In the genomic region with DNA sequence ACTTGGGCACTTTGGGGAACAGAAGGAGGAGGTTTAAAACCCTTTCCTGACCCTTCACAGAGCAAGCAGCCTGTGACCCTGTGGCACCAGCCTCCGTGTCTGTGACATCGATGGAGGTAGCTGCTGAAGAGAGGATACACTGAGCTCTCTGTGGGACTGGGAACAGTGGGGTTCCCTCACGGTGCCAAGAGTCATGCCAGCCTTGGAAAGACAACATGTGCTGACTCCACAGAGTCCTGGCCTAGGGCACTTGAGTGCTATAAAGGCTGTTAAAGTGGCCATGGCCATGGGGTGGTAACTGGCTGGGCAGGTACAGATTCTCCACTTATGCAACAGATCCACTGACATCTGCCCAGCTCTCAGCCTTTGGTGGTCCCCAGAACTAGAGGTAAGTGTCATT, we compare ENCODE assay signal across 21 mouse cellular contexts. TPM values are rescaled to one million over a fixed set of nuclear protein-coding genes. Genes with fewer than 3 reads are reported as not detected.
A peak's percentile ranks its signal among the peaks of the same experiment; 100 is the strongest.
DNase-seq lines count a peak whose midpoint lies in the region; ATAC-seq lines count a peak whose summit lies in the region.
"Had no signal": no experiment of that assay in that cellular context is flagged by ENCODE, and none has a peak within 500 bp of the region (broad histone marks: within the 10 kb centered on the region; RNA-seq: fewer than 3 reads in every experiment).

No protein-coding gene starts in this region.

- DNase-seq in hindbrain, embryonic 10.5 days (ENCODE audit: low spot score), result no peak
- no peak for DNase-seq in hindbrain, embryonic 11.5 days (ENCODE audit: low spot score)
- DNase-seq in cerebellum, adult 11 months, result peak; percentile 65
- DNase-seq in cerebellum, adult 8-10 months, result peak; percentile 67
- DNase-seq in cerebellum, postnatal 14 days, result peak; percentile 73 to 89
- DNase-seq in adrenal gland, postnatal 14 days, result no peak
- no peak for DNase-seq in thymus, postnatal 36 days
- DNase-seq: adrenal gland, postnatal 25 days; gastrocnemius, postnatal 10 days; heart, adult 18-20 months; heart, postnatal 10 days; heart, postnatal 4 days; kidney, adult 18-20 months had no signal

- H3K36me3 ChIP-seq in hindbrain, embryonic 10.5 days, result no peaks in the 10 kb centered on the region
- no peaks in the 10 kb centered on the region for H3K36me3 ChIP-seq in hindbrain, embryonic 11.5 days (ENCODE audit: control insufficient read depth, insufficient read depth, low read length)
- H3K36me3 ChIP-seq: embryonic facial prominence, embryonic 12.5 days; forebrain, embryonic 15.5 days; heart, embryonic 10.5 days; intestine, embryonic 15.5 days had no signal

- H3K4me3 ChIP-seq in hindbrain, embryonic 10.5 days, result no peak overlapping the region
- H3K4me3 ChIP-seq in hindbrain, embryonic 11.5 days (ENCODE audit: low read depth, low read length), result no peak overlapping the region
- H3K4me3 ChIP-seq: embryonic facial prominence, embryonic 12.5 days; forebrain, embryonic 15.5 days; heart, embryonic 10.5 days; intestine, embryonic 15.5 days had no signal

- H3K27me3 ChIP-seq in hindbrain, embryonic 10.5 days (ENCODE audit: insufficient read depth, poor library complexity, severe bottlenecking), result no peaks in the 10 kb centered on the region
- H3K27me3 ChIP-seq in hindbrain, embryonic 11.5 days (ENCODE audit: control insufficient read depth, insufficient read depth, low read length), result no peaks in the 10 kb centered on the region
- H3K27me3 ChIP-seq: embryonic facial prominence, embryonic 12.5 days; forebrain, embryonic 15.5 days; intestine, embryonic 15.5 days had no signal

- no peak overlapping the region for H3K4me2 ChIP-seq in hindbrain, embryonic 11.5 days (replicated peaks; ENCODE audit: low read depth, low read length)
- H3K4me2 ChIP-seq: embryonic facial prominence, embryonic 12.5 days; forebrain, embryonic 15.5 days; hindbrain, embryonic 14.5 days; intestine, embryonic 15.5 days had no signal

- H3K9me3 ChIP-seq in hindbrain, embryonic 10.5 days, result no peaks in the 10 kb centered on the region
- H3K9me3 ChIP-seq in hindbrain, embryonic 11.5 days (ENCODE audit: control insufficient read depth, low read length), result no peaks in the 10 kb centered on the region
- H3K9me3 ChIP-seq: embryonic facial prominence, embryonic 12.5 days; forebrain, embryonic 15.5 days; heart, embryonic 10.5 days; intestine, embryonic 15.5 days had no signal

- no peak for ATAC-seq in hindbrain, embryonic 11.5 days (ENCODE audit: low FRiP score)
- no peak for ATAC-seq in activated CD4-positive, CD25-positive, alpha-beta regulatory T cell, adult 4 months
- ATAC-seq: forebrain, embryonic 15.5 days; intestine, embryonic 15.5 days had no signal

- 82% methylated on average over 3 of the region's 3 CpGs for WGBS in hindbrain, embryonic 10.5 days
- 84% methylated on average over 3 of the region's 3 CpGs for WGBS in hindbrain, embryonic 11.5 days

- H3K9ac ChIP-seq in hindbrain, embryonic 11.5 days (ENCODE audit: low read depth, low read length), result no peak overlapping the region
- H3K9ac ChIP-seq: embryonic facial prominence, embryonic 12.5 days; forebrain, embryonic 15.5 days; hindbrain, embryonic 14.5 days; intestine, embryonic 15.5 days had no signal

- H3K4me1 ChIP-seq in hindbrain, embryonic 10.5 days (replicated peaks), result peaks cover 17% of the 10 kb centered on the region; the same call in 1 of the 2 replicates
- no peaks in the 10 kb centered on the region for H3K4me1 ChIP-seq in hindbrain, embryonic 11.5 days (replicated peaks; ENCODE audit: control insufficient read depth, insufficient read depth, low read length)
- H3K4me1 ChIP-seq: forebrain, embryonic 15.5 days had no signal

- 0 out of 2 replicates have a peak overlapping the region, but pooled peaks have one; percentile 12 for H3K27ac ChIP-seq in hindbrain, embryonic 10.5 days
- H3K27ac ChIP-seq in hindbrain, embryonic 11.5 days (ENCODE audit: low read depth, low read length), result no peak overlapping the region
- H3K27ac ChIP-seq: embryonic facial prominence, embryonic 12.5 days; forebrain, embryonic 15.5 days; heart, embryonic 10.5 days; hindbrain, embryonic 14.5 days; intestine, embryonic 15.5 days had no signal

RNA-seq across cellular contexts. Expression of gene Eno4, which starts 59.8 kb away (rescaled TPM):
- 1.3 and 1.9 TPM in 2 replicates for polyA plus RNA-seq in hindbrain, embryonic 10.5 days (2016; fragmentation: Nextera tagmentation; extraction: Ambion mirVana)
- polyA plus RNA-seq in hindbrain, embryonic 11.5 days (2014; fragmentation: Nextera tagmentation; extraction: Ambion mirVana), result 0.54 and 0.99 TPM in 2 replicates
- not detected for polyA plus RNA-seq in activated CD4-positive, CD25-positive, alpha-beta regulatory T cell, adult 4 months (2017; shearing (Covaris generic))
- total RNA-seq in adrenal gland, postnatal 14 days (2021), result 0.30 and 0.38 TPM in 2 replicates
- total RNA-seq: common myeloid progenitor, adult 5-6 weeks; heart, postnatal 4 days; MEL had no signal

Comparison
In these comparisons a context has a peak if more than half of its experiments do, and no peak if none do; other contexts are left out.
1. DNase-seq: peak in cerebellum, adult 11 months (single experiment), cerebellum, adult 8-10 months (single experiment) and cerebellum, postnatal 14 days (2 of 2); none in hindbrain, embryonic 10.5 days (single experiment), hindbrain, embryonic 11.5 days (single experiment), adrenal gland, postnatal 14 days (single experiment) and thymus, postnatal 36 days (0 of 2).